Mouse (Mus musculus) brain, adult 2 months (tissue): Measurements from ENCODE around the gene Hsd17b12.

Experiments
- DNase-seq: peaks from one replicate; pipeline ENCODE4 v3.0.0; 2011; ENCODE audit warnings: low read depth, low spot score

Hsd17b12 gene

GRCm38 (mm10) chr2:94157592-94158519 lies at the start of gene Hsd17b12:
Gene Hsd17b12 (minus strand): TSS chr2:94157964.
- DNase-seq: peak; percentile 100

GRCm38 (mm10) chr2:94184906-94185305 lies 27.1 kb upstream of the Hsd17b12 start:
- DNase-seq: peak; percentile 63

GRCm38 (mm10) chr2:94184142-94184541 lies 26.4 kb upstream of the Hsd17b12 start:
- DNase-seq: no peak

GRCm38 (mm10) chr2:94179030-94179407 lies 21.3 kb upstream of the Hsd17b12 start:
- no peak for DNase-seq

- DNase-seq: peak; percentile 96
These were observed 20.7 kb upstream of the Hsd17b12 start for GRCm38 (mm10) chr2:94178321-94179029.

- DNase-seq: no peak
These were observed 19.5 kb upstream of the Hsd17b12 start for GRCm38 (mm10) chr2:94177294-94177693.

GRCm38 (mm10) chr2:94176381-94176780 lies 18.6 kb upstream of the Hsd17b12 start:
- no peak for DNase-seq

- peak; percentile 3 for DNase-seq
These were observed 15.8 kb upstream of the Hsd17b12 start for GRCm38 (mm10) chr2:94173549-94173948.

- DNase-seq: no peak
These were observed 5.4 kb upstream of the Hsd17b12 start for GRCm38 (mm10) chr2:94163207-94163606.

GRCm38 (mm10) chr2:94162141-94162540 lies 4.4 kb upstream of the Hsd17b12 start:
- no peak for DNase-seq

- DNase-seq: no peak
These were observed 738 bp upstream of the Hsd17b12 start for GRCm38 (mm10) chr2:94158520-94158884.

- DNase-seq: no peak
These were observed 713 bp downstream of the Hsd17b12 start for GRCm38 (mm10) chr2:94157051-94157450.

- no peak for DNase-seq
These were observed 12.6 kb downstream of the Hsd17b12 start for GRCm38 (mm10) chr2:94145146-94145542.

GRCm38 (mm10) chr2:94144520-94145145 lies 13.1 kb downstream of the Hsd17b12 start:
- DNase-seq: no peak

GRCm38 (mm10) chr2:94141293-94141692 lies 16.5 kb downstream of the Hsd17b12 start:
- DNase-seq: no peak

- peak; percentile 78 for DNase-seq
These were observed 19.0 kb downstream of the Hsd17b12 start for GRCm38 (mm10) chr2:94138469-94139390.

GRCm38 (mm10) chr2:94136837-94137236 lies 20.9 kb downstream of the Hsd17b12 start:
- DNase-seq: no peak

GRCm38 (mm10) chr2:94128496-94128895 lies 29.3 kb downstream of the Hsd17b12 start:
- peak; percentile 29 for DNase-seq

GRCm38 (mm10) chr2:94122182-94123041 lies 35.4 kb downstream of the Hsd17b12 start:
- peak; percentile 85 for DNase-seq

GRCm38 (mm10) chr2:94103758-94104157 lies 54.0 kb downstream of the Hsd17b12 start:
- DNase-seq: peak; percentile 33
